Mouse (Mus musculus) testis, postnatal 14 days (tissue): Measurements from ENCODE around the gene Gpr33.

ENCODE experiments used
- DNase-seq: peaks from one replicate; pipeline ENCODE4 v3.0.0; 2021; ENCODE audit warnings: low spot score

Gene Gpr33

GRCm38 (mm10) chr12:51985163-51985748 is 42.6 kb downstream of the Gpr33 start:
- DNase-seq, result no peak

GRCm38 (mm10) chr12:51983625-51984024 is 44.2 kb downstream of the Gpr33 start:
- DNase-seq, result no peak

- DNase-seq, result no peak
Observed at GRCm38 (mm10) chr12:51976531-51976930, 51.3 kb downstream of the Gpr33 start.

DNA sequence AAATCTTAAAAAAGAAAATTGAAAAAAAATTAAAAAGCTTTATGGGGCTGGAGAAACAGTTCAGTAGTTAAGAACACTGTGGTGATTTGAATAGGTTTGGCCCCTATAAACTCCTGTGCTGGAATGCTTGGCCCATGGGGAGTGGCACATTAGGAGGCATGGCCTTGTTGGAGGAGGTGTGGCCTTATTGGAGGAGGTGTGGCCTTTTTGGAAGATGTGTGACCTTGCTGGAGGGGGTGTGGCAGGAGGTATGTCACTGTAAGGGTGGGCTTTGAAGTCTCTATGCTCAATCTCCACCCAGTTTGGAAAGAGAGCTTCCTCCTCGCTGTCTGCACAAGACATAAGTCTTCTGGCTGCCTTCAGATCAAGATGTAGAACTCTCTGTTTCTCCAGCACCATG is 53.5 kb downstream of the Gpr33 start:
- DNase-seq, result no peak
